Mouse (Mus musculus) cerebellum, postnatal 36 days (tissue): ENCODE results near the gene Ctnnd2.

Experiments used
- DNase-seq, 2 experiments: peaks; one replicate each; pipeline ENCODE4 v3.0.0; 2021 to 2022; ENCODE audit warnings: mixed read lengths in 2 of 2

The Ctnnd2 gene

DNA sequence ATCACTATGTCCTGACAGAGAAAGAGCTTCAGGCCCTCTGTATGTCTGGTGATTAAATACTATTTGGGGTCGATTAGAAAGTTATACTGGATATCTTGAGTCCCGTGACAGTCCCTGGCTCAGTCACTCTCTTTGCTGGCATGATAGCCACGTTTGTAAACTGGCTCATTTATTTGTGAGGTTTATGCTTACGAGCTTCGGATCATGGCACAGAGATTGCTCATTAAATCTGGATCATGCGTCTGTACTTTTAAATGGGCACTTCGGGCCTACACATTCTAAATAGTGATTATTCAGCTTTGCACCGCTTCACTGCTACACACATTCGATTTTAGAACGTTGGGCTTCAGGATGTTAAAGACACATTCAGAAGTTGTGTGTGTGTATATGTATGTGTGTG, 96.4 kb downstream of the Ctnnd2 start:
- no peak for DNase-seq

DNA sequence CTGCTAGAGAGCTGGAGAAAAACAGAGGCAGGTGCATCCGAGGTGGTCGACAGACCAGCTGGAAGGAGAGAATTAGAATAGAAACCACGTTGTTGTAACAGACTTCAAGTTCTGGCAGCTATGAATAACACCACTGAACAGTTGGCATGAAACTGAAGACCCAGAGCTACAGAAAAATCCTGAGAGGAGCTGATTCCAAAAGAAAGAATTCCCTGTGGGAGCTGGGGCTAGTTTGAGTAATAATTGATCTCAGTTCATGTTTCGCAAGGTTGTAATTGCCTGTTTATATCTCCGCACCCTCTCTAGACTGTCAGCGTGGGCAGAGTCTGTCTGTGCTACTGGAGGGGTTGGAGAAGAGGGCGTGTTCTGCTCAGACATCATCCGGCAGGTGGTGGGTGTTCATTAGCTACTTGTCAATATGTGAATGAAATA, 98.8 kb downstream of the Ctnnd2 start:
- DNase-seq, result no peak

DNA sequence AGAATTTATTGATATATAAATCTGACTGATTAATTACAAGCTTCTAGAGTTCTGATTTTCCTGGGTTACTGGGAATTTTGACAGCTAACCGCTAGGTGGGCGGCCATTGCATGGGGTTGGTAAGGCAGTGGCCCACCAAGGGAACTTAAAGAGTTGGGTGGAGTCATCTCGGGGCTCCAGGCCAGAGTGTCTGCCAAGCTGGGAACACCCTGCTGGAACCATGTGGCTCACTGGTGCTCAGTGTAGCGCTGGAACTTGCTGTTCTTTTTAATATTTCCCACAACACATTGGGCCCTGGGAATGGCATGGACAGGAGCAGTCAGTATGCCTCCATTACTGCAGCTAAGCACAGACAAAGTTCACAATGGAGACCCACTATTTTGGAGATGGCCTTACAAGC, 99.9 kb downstream of the Ctnnd2 start:
- DNase-seq, result peak in 1 of 2 experiments; percentile 12

DNA sequence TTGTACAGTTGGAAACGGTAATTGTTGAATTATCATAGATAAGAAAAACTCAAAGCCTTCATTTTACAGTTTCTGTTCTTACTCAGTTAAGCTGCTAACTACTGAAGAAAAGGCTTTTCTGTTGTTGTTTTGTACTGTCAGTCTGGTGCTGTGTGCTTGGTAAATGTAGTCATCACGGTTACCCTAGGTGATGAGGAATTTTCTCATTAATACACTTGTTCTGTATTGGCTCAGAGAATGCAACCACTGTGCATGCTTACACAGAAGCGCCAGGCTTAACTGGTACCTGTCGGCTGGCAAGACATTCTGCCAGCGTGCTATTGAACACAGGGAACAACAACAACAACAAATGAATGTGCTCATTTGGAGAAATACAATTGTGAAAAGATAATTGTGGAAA, 103.3 kb downstream of the Ctnnd2 start:
- no peak for DNase-seq

DNA sequence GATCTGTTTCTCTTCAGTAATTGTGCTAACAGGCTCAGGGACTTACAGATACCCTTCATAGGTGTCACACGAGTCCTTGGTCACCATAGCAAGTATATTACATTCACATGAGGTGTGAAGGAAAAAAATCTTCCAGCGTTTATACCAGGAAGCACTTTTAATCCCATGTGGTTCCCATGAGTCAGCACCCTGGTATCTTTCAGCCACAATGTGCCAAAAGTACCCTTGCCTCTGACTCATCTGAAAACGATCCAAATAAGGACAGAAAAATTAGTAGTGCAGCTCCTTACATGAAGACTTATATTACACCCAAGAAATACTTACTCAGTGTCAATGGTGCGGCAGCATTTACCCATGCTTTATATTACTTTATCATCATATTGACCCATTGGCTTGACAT, 104.3 kb downstream of the Ctnnd2 start:
- no peak for DNase-seq

DNA sequence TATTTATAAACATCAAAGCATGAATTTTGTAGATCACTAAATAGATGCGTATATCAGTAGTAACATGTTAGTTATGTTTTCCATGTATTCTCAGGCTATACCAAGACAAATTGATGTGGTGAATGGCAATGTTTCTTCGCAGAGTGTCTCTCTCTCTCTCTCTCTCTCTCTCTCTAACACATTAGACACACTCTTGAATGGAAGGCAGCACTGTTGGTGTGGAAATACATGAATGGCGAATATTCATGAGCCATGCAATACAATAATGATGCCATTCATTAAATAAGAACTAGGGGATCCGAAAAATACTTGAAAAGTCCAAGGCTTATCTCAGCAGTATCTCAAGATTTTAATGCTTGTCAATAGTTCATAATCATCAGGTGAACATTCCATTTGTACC, 106.2 kb downstream of the Ctnnd2 start:
- DNase-seq, result no peak

DNA sequence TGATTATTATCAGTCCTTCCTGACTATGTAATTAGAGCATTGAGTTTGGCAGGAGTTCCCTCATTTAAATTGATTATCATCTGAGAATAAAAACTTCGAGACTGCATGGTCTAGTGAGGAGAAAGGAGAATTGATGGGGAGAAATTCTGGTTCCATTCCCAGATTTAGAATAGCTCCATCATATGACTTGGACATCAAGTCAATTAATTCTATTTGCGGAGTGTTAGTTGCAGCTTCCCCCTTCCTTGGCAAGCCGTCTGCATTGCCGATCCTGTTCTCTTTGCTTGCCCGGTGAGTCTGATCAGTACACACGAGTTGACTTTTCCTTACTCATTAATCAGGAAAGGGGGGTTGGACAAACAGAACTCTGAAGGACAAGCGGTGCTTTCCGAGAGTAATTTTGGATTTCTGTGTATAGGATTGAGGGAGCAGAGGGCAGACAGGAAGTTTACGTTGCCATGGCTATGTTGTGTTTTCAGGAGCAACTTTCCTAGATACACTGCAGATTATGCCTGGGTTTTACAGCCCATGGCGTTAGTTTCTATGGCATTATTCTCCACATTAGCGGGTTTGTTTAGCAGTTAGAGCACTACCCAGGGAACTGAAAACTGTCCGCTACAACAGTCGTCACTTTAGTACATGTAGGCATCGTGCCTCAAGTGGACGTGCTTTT, 113.3 kb downstream of the Ctnnd2 start:
- peak; percentile 27 to 51 for DNase-seq

DNA sequence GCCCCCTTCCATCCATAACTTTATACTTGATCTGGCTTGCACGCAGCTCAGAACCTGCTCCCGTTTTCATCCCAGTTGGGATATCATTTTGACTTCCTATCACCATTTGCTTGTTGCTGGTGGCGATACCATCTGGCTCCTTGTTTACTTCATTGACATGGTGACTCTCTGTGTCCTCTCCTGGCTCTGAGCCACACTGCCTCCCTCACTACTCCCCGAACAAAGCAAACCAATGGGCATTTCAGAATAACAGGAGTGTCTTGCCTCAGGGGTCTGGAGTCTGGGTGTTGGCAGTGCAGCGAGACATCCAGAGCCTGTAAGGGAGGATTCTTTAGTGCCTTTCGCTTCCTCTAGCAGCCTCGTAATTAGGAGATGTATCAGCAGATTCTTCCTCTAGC, 113.9 kb downstream of the Ctnnd2 start:
- DNase-seq, result peak; percentile 72 to 73

DNA sequence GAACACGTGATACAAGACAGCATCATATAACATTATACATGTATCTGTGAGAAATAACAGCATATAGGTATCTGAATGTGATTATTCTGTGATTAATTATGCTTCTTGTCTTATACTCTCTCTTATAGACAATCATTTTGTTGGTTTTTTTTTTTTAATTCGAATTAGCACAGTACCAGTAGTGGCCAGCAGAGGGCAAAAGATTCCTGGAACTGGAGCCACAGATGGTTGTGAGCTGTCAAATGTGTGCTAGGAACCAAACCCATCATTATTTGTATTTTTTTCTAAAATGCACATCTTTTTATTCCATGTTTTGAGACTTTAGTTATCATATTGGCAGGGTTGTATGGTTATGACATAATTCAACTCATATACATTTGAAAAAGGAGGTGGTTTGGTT, 130.4 kb downstream of the Ctnnd2 start:
- no peak for DNase-seq

DNA sequence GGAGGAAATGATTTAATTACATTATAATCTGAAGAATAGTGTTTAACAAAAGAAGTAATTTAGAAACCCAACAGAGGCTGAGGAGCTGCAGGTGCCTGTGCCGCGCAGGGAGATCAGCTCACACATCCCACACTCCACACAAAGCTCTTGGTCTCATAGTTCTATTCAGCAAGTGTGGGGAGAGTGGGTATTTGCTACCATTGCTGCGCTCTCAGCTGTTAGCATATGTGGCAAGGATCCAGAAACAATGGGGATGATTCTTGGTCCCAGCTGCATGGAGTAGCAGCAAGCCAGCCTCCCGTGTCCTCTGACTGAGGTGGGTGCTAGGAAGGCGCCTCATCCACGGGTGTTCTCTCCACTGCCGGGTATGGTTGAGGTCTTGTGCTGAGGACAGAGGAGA, 134.0 kb downstream of the Ctnnd2 start:
- no peak for DNase-seq

DNA sequence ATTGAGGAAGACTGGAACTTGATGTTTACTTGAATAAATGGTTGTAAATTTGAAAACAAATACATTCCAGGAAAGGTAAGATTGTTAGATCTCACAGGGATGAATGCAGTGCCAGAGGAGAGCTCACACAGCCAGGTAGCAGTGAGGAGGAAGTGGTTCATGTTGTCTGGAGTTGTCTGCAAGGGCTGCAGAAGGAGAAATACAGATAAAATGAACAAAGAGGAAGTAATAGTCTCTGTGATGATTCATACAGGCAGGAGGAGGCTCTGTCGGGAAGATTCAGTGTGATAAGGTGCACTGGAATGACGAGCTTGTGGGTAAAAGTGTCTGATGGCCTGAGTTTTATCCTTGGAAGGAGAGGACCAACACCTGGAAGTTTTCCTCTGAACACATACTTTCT, 150.2 kb downstream of the Ctnnd2 start:
- DNase-seq, result no peak

DNA sequence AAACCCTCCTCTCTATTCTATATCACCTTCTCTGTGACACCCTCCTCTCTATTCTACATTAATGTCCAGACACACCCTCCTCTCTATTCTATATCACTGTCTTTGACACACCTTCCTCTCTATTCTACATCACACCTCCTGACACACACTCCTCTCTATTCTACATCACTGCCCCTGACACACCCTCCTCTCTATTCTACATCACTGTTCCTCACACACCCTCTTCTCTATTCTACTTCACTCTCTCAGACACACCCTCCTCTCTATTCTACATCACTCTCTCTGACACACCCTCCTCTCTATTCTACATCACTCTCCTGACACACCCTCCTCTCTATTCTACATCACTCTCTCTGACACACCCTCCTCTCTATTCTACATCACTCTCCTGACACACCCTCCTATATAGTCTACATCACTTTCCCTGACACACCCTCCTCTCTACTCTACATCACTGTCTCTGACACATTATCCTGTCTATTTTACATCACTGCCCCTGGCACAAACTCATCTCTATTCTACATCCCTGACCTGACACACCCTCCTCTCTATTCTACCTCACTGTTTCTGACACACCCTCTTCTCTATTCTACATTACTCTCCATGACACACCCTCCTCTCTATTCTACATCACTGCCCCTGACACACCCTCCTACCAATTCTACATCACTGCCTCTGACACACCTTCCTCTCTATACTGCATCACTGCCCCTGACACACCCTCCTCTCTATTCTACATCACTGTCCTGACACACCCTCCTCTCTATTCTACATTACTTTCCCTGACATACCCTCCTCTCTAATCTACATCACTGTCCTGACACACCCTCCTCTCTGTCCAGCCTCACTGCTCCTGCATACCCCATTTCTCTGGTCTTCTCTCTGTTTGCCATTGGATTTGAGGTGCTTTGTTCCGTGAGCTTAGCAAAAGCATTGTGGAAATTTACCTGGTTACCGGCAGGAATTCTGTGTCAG, 161.2 kb downstream of the Ctnnd2 start:
- no peak for DNase-seq

DNA sequence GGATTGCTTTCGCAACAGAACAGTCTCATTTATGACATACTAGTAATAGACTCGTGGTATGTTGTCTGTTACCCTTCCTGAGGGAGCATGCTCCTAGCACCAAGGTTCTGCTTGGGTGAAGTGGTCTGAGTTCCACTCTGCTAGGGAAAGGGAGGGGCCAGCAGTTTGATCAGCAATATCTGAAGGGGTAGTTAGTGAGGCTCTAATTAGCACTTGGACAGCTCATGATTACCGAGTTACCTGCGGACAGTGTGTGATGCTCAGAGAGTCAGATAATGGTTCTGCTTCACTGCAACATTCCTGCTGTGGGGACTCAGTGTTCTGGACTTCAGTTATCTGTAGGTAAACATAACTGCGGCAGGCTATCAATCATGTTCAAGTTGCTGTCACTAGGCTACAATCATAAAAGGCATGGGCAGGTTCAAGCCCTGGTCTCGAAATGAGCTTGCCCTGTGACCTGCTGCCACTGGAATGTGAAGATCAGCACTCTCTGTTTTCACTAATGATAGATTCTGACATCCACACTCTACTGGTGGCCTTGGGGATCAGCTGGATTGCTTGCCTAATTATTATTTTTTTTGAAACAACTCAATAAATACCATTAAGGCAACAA, 166.3 kb downstream of the Ctnnd2 start:
- DNase-seq, result no peak

DNA sequence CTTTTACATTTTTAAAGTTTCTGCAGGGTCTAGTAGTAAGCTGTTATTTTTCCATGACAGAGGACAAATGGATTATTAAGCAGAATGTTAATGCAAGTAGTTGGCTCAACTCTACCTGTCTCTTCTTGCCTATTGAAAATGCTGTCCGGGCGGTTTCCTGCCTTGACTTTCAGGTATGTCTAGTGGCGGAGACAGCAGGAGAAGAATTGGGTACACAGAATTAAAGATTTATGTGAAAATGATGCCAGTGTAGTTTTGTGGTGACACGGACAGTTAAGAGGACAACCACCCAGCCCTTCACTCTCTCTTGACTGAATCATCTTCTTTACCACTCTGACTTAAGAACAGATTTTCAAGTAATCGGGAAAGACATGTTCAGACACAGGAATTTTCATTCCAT, 173.4 kb downstream of the Ctnnd2 start:
- no peak for DNase-seq

DNA sequence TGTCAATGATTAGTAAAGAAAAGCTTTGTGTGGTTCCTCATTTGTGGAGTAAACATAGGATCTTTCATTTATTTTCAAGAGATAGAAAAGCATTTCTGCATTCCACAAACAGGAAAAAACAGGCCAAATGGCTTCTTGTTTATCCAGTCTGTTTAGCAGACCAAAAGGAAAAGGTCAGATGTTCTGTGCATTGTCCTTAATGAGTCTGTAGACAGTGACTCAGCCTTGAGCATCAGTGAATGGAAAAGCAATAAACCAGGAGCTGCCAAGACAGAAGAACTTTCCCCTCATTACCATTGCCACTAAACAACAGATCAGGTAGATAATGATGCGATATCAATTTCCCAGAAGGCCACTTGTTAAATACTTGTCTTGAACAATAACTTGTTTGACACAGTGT, 192.1 kb downstream of the Ctnnd2 start:
- DNase-seq, result no peak

DNA sequence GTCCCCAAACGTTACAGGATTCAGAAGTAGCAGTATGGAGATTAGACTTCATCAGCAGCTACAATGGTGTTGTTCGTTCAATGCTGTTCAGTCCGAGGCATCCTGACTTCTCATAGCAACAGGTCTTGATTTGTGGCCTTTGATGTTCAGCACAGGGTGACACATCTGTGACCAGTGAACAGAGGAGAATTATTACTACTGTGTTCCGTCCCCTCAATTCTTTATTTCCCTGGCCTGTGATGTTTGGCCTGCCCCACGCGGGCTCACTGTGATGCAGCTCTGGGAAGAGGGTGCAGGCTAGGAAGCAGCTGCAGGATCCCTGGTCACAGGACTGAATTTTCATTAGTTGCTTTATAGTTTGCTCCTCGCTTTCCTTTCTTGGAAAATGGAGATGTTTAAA, 197.6 kb downstream of the Ctnnd2 start:
- DNase-seq, result no peak

DNA sequence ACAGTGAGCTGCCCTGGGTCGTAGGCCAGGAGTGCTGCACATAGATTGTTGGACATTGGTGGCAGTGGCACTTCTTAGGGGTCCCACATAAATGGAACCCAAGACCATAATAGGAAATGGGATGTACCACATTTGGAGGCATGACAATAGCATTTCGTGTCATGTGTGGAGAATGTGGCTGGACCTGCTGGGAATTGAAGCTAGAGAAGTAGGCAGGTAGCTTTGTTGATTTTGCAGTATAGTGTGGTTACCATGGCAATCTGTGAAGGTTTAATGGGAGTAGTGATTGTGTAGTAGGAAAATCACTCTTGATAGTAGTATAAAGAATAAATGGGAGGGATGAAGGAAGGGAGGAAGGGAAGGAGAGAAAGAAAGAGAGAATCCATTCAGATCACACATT, 198.8 kb downstream of the Ctnnd2 start:
- DNase-seq, result no peak

DNA sequence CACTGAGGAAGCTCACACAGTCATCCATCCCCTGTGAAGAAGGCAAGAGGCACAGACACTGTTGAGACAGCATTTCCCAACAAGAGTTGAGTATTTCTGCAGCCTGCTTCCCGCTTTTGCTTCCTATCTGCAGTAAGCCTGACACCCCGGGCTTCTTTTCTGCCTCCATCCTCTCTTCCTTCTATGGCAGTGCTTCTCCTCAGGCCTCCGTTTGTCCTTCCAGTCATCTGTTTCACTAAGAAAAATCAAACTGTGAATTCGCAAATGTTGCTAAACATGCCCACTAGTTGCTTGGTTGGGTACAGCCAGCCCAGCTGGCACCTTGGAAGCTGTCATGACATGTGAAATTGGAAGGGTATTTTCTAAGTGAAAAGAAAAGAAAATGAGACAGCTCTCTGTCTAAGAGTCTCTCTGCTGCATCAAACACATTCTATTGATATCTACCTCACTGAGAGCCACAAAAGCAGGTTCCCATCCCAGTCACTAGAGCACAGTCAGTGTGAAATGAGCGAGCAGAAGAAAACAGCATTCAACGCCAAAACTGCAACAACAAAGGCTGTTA, 201.3 kb downstream of the Ctnnd2 start:
- no peak for DNase-seq

DNA sequence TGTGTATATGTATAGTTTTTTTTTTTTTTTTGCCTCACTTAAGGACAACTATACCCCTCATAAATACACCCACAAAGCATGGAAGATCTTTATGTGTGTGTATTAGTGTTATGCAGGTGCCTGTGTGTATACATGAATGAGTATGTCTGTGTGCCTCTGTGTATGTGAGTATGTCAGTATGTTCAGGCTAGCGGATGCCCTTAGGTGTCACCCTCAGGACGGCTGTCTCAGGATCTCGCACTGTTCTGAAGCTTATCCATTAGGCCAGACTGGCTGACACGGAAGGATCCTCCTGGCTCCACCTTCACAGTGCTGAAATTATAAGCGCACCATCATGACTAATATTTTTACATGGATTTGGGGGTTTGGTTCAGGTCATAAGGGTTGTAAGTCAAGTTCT, 202.5 kb downstream of the Ctnnd2 start:
- no peak for DNase-seq

DNA sequence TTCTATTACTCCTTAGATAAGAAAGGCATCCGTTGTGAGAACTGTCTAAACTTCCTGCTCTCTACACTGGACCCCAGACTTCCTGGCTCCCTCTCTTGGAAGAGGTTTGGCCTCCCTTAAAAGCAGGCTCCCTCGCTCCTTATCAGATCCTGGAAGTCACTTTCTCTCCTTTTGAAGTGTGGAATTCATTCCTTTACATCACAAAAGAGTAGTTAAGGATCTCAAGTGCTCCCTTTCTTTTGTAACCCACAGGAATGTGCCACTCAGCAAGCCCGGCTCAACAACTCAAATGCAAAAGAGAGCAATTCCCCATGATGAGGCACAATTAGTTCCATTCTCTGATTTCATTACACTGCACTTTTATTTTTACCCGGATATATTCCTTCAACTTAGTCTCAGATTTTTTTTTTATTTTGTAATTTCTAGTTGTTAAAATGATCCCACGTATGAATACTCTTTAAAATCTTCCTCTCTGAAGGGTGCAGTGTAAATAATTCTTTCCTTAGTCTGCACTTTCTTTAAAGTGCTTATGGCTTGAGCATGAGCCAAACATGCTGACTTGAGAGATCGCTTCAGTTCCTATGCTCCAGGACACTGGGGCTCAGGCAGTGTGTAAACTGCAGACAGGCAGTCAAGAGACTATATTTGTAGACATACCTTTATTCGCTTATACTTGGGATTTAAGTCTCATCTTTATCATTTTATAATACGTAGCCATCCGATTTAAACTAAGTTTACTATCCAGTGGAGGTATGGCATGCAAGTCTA, 210.9 kb downstream of the Ctnnd2 start:
- DNase-seq, result no peak

DNA sequence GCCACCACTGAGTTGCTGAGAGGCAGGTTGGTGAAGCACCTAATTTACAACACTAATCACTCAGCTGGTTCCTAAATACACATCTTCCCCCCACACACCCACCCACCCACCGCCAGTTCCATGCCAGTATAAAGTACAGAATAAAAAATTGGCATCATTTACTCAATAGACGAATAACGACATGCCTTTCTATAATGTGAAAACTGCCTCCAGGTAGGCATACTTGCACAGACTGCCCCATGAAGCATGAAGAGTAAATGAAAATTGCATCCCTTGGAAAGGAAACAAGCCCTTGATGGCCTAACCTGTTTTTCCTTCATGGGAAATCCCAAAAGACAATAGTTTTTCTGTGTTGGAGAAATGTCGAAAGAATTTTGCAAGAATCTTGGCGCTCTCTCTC, 212.0 kb downstream of the Ctnnd2 start:
- DNase-seq, result no peak

DNA sequence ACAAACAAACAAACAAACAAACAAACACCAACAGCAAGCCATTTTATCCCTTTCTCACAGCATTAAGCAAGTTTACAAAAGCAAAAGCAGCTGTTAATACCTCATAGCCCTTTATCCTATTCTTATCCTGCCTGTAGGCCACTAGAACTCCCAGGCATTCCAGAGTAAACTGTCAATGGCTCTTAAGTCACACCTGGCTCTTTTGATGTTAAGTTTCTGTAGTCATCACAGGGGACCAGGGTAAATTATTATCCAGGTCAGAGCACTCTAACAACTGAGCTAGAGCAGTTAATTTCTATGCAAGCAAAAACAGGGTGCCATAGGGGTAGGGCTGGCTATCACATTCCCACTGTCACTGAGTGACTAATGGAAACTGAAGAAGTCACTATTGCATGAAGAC, 214.1 kb downstream of the Ctnnd2 start:
- no peak for DNase-seq

DNA sequence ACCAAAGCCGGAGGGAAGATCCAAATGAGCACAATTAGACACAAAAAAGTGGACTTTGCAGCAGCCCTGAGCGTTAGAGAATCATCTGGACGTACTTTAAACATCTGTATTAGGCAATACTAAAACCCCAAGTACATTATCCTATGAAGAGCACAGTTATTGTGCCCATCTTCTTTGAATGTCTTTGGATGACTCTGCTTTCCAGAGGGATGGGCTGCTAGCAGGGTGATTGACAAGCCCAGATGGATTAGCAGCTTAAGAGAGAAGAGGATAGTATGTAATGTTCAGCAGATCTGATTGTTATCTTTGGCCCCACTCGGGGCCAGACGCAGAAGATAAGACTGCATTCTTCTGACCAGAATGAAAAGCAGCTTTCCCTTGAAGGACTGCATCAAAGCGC, 214.9 kb downstream of the Ctnnd2 start:
- DNase-seq, result no peak
